Mouse (Mus musculus): ENCODE data around the gene Sdhaf1. TPM values are rescaled to one million over a fixed set of nuclear protein-coding genes. Genes with fewer than 3 reads are reported as not detected.
A peak's percentile ranks its signal among the peaks of the same experiment; 100 is the strongest.

Gene Sdhaf1
- polyA plus RNA-seq, 1 experiment from 2014 or later = 19.3 TPM

GRCm38 (mm10) chr7:30286701-30287410, 36.8 kb downstream of the Sdhaf1 start:
- Histone ChIP-seq H3K4me1 (peaks cover 25% of the 10 kb centered on the region), H3K27ac (replicated peaks) (no peak overlapping the region), H3K4me3 (no peak overlapping the region), H3K36me3 (no peaks in the 10 kb centered on the region), H3K9me3 (replicated peaks) (no peaks in the 10 kb centered on the region), H3K27me3 (ENCODE audit: low read depth, poor library complexity, severe bottlenecking) (no peaks in the 10 kb centered on the region; the same call in 1 of the 2 replicates)
- no peak for DNase-seq (ENCODE audit: low spot score)
- WGBS = 75% methylated on average over 8 of the region's 8 CpGs

- Histone ChIP-seq H3K27ac (replicated peaks) (no peak overlapping the region), H3K4me3 (no peak overlapping the region), H3K4me1 (peaks cover 26% of the 10 kb centered on the region), H3K9me3 (replicated peaks) (no peaks in the 10 kb centered on the region), H3K36me3 (no peaks in the 10 kb centered on the region), H3K27me3 (ENCODE audit: low read depth, poor library complexity, severe bottlenecking) (no peaks in the 10 kb centered on the region)
- 81% methylated on average over 7 of the region's 7 CpGs for WGBS
- DNase-seq (ENCODE audit: low spot score) = no peak
Measured at GRCm38 (mm10) chr7:30282740-30283139, 41.0 kb downstream of the Sdhaf1 start.

GRCm38 (mm10) chr7:30281522-30281921, 42.2 kb downstream of the Sdhaf1 start:
- H3K4me1 ChIP-seq = peaks cover 22% of the 10 kb centered on the region
- no peaks in the 10 kb centered on the region for H3K36me3 ChIP-seq
- H3K9me3 ChIP-seq (replicated peaks) = no peaks in the 10 kb centered on the region
- 89% methylated on average over 4 of the region's 4 CpGs for WGBS
- H3K4me3 ChIP-seq = peak overlapping the region; percentile 80; the same call in 1 of the 2 replicates
- H3K27ac ChIP-seq (replicated peaks) = no peak overlapping the region
- no peaks in the 10 kb centered on the region for H3K27me3 ChIP-seq (ENCODE audit: low read depth, poor library complexity, severe bottlenecking)
- no peak for DNase-seq (ENCODE audit: low spot score)

GRCm38 (mm10) chr7:30280670-30281138, 43.0 kb downstream of the Sdhaf1 start:
- Histone ChIP-seq H3K27ac (replicated peaks) (peak overlapping the region; percentile 90), H3K4me3 (peak overlapping the region; percentile 80), H3K27me3 (ENCODE audit: low read depth, poor library complexity, severe bottlenecking) (no peaks in the 10 kb centered on the region), H3K36me3 (no peaks in the 10 kb centered on the region), H3K9me3 (replicated peaks) (no peaks in the 10 kb centered on the region), H3K4me1 (peaks cover 22% of the 10 kb centered on the region)
- peak; percentile 82 for DNase-seq (ENCODE audit: low spot score)
- under 1% methylated on average over 20 of the region's 20 CpGs for WGBS

- peak within 1 kb of the TSS; percentile 80 for H3K4me3 ChIP-seq
- H3K9me3 ChIP-seq (replicated peaks) = no peaks in the 10 kb centered on the region
- H3K36me3 ChIP-seq = no peaks in the 10 kb centered on the region
- DNase-seq (ENCODE audit: low spot score) = peak; percentile 95
- peak within 1 kb of the TSS; percentile 90 for H3K27ac ChIP-seq (replicated peaks)
- 0% methylated on average over 49 of the region's 49 CpGs for WGBS
- H3K27me3 ChIP-seq (ENCODE audit: low read depth, poor library complexity, severe bottlenecking) = no peaks in the 10 kb centered on the region
- peaks cover 22% of the 10 kb centered on the region for H3K4me1 ChIP-seq
Measured at GRCm38 (mm10) chr7:30279951-30280669, 43.6 kb downstream of the Sdhaf1 start, which contains the start of the genes Thap8 and Wdr62. Gene Thap8 (plus strand): TSS chr7:30280094. Gene Wdr62 (minus strand): TSS chr7:30280419.

- no peaks in the 10 kb centered on the region for H3K9me3 ChIP-seq (replicated peaks)
- H3K4me1 ChIP-seq = peaks cover 22% of the 10 kb centered on the region
- peak overlapping the region; percentile 90 for H3K27ac ChIP-seq (replicated peaks)
- DNase-seq (ENCODE audit: low spot score) = peak; percentile 23
- no peaks in the 10 kb centered on the region for H3K27me3 ChIP-seq (ENCODE audit: low read depth, poor library complexity, severe bottlenecking)
- H3K36me3 ChIP-seq = no peaks in the 10 kb centered on the region
- WGBS = 0% methylated on average over 6 of the region's 6 CpGs
- H3K4me3 ChIP-seq = peak overlapping the region; percentile 80
Measured at GRCm38 (mm10) chr7:30279536-30279935, 44.2 kb downstream of the Sdhaf1 start.

- no peaks in the 10 kb centered on the region for H3K27me3 ChIP-seq (ENCODE audit: low read depth, poor library complexity, severe bottlenecking)
- H3K4me1 ChIP-seq = peaks cover 22% of the 10 kb centered on the region
- H3K9me3 ChIP-seq (replicated peaks) = no peaks in the 10 kb centered on the region
- peak overlapping the region; percentile 80; the same call in 1 of the 2 replicates for H3K4me3 ChIP-seq
- no peak overlapping the region for H3K27ac ChIP-seq (replicated peaks)
- H3K36me3 ChIP-seq = peaks cover 1% of the 10 kb centered on the region; the same call in 1 of the 2 replicates
- WGBS = 54% methylated on average over 2 of the region's 2 CpGs
- DNase-seq (ENCODE audit: low spot score) = no peak
Measured at GRCm38 (mm10) chr7:30278911-30279310, 44.8 kb downstream of the Sdhaf1 start.

GRCm38 (mm10) chr7:30274383-30274782, 49.3 kb downstream of the Sdhaf1 start:
- no peaks in the 10 kb centered on the region for H3K9me3 ChIP-seq (replicated peaks)
- H3K27ac ChIP-seq (replicated peaks) = no peak overlapping the region
- peaks cover 39% of the 10 kb centered on the region for H3K36me3 ChIP-seq
- peaks cover 8% of the 10 kb centered on the region for H3K4me1 ChIP-seq
- H3K4me3 ChIP-seq = no peak overlapping the region
- no peaks in the 10 kb centered on the region for H3K27me3 ChIP-seq (ENCODE audit: low read depth, poor library complexity, severe bottlenecking)
- WGBS = 86% methylated on average over 6 of the region's 6 CpGs
- no peak for DNase-seq (ENCODE audit: low spot score)

Other genes with a start within 250 kb of the Sdhaf1 start
- 1.3 and 2.2 TPM in 2 replicates for gene Gm26920, start 233.5 kb downstream of the Sdhaf1 start, polyA plus RNA-seq (2016; fragmentation: Nextera tagmentation; extraction: Ambion mirVana)
- gene Zfp566, start 233.4 kb downstream of the Sdhaf1 start, polyA plus RNA-seq (2016; fragmentation: Nextera tagmentation; extraction: Ambion mirVana) = 14.3 and 18.5 TPM in 2 replicates
- gene Zfp260, start 229.1 kb downstream of the Sdhaf1 start, polyA plus RNA-seq (2016; fragmentation: Nextera tagmentation; extraction: Ambion mirVana) = 113 and 116 TPM in 2 replicates
- 10.6 and 13.0 TPM in 2 replicates for gene Zfp382, start 202.0 kb downstream of the Sdhaf1 start, polyA plus RNA-seq (2016; fragmentation: Nextera tagmentation; extraction: Ambion mirVana)
- gene Zfp146, start 154.1 kb downstream of the Sdhaf1 start, polyA plus RNA-seq (2016; fragmentation: Nextera tagmentation; extraction: Ambion mirVana) = 17.0 and 21.2 TPM in 2 replicates
- 4.1 and 7.2 TPM in 2 replicates for gene Cox7a1, start 139.8 kb downstream of the Sdhaf1 start, polyA plus RNA-seq (2016; fragmentation: Nextera tagmentation; extraction: Ambion mirVana)
- 52.1 and 55.5 TPM in 2 replicates for gene Capns1, start 125.1 kb downstream of the Sdhaf1 start, polyA plus RNA-seq (2016; fragmentation: Nextera tagmentation; extraction: Ambion mirVana)
- 155 and 162 TPM in 2 replicates for gene Polr2i, start 91.9 kb downstream of the Sdhaf1 start, polyA plus RNA-seq (2016; fragmentation: Nextera tagmentation; extraction: Ambion mirVana)
- 274 and 283 TPM in 2 replicates for gene Tbcb, start 91.6 kb downstream of the Sdhaf1 start, polyA plus RNA-seq (2016; fragmentation: Nextera tagmentation; extraction: Ambion mirVana)
- not detected in 2 replicates for gene Ovol3, start 88.2 kb downstream of the Sdhaf1 start, polyA plus RNA-seq (2016; fragmentation: Nextera tagmentation; extraction: Ambion mirVana)
- 0.32 and 0.55 TPM in 2 replicates for gene Thap8, start 43.8 kb downstream of the Sdhaf1 start, polyA plus RNA-seq (2016; fragmentation: Nextera tagmentation; extraction: Ambion mirVana)
- 18.0 and 21.6 TPM in 2 replicates for gene Wdr62, start 43.5 kb downstream of the Sdhaf1 start, polyA plus RNA-seq (2016; fragmentation: Nextera tagmentation; extraction: Ambion mirVana)
- 54.9 and 76.3 TPM in 2 replicates for gene Clip3, start 32.2 kb downstream of the Sdhaf1 start, polyA plus RNA-seq (2016; fragmentation: Nextera tagmentation; extraction: Ambion mirVana)
- gene Alkbh6, start 15.2 kb downstream of the Sdhaf1 start, polyA plus RNA-seq (2016; fragmentation: Nextera tagmentation; extraction: Ambion mirVana) = 95.4 and 96.9 TPM in 2 replicates
- gene Syne4, start 9.1 kb downstream of the Sdhaf1 start, polyA plus RNA-seq (2016; fragmentation: Nextera tagmentation; extraction: Ambion mirVana) = 13.7 and 14.8 TPM in 2 replicates
- 2.6 and 4.6 TPM in 2 replicates for gene E130208F15Rik, start 2.2 kb downstream of the Sdhaf1 start, polyA plus RNA-seq (2016; fragmentation: Nextera tagmentation; extraction: Ambion mirVana)
- 5.4 and 6.2 TPM in 2 replicates for gene Lrfn3, start 38.9 kb upstream of the Sdhaf1 start, polyA plus RNA-seq (2016; fragmentation: Nextera tagmentation; extraction: Ambion mirVana)
- 15.7 and 19.6 TPM in 2 replicates for gene Tyrobp, start 89.9 kb upstream of the Sdhaf1 start, polyA plus RNA-seq (2016; fragmentation: Nextera tagmentation; extraction: Ambion mirVana)
- gene Hcst, start 96.0 kb upstream of the Sdhaf1 start, polyA plus RNA-seq (2016; fragmentation: Nextera tagmentation; extraction: Ambion mirVana) = 0.35 TPM in 1 of 2 replicates, not detected in the other
- gene Nfkbid, start 97.8 kb upstream of the Sdhaf1 start, polyA plus RNA-seq (2016; fragmentation: Nextera tagmentation; extraction: Ambion mirVana) = 1.4 and 1.5 TPM in 2 replicates
- gene Aplp1, start 121.6 kb upstream of the Sdhaf1 start, polyA plus RNA-seq (2016; fragmentation: Nextera tagmentation; extraction: Ambion mirVana) = 69.6 and 124 TPM in 2 replicates
- 1.7 and 1.9 TPM in 2 replicates for gene Kirrel2, start 133.8 kb upstream of the Sdhaf1 start, polyA plus RNA-seq (2016; fragmentation: Nextera tagmentation; extraction: Ambion mirVana)
- gene Nphs1, start 134.4 kb upstream of the Sdhaf1 start, polyA plus RNA-seq (2016; fragmentation: Nextera tagmentation; extraction: Ambion mirVana) = 0.16 and 0.23 TPM in 2 replicates
- gene Prodh2, start 169.7 kb upstream of the Sdhaf1 start, polyA plus RNA-seq (2016; fragmentation: Nextera tagmentation; extraction: Ambion mirVana) = not detected in 2 replicates
- 36.6 and 62.0 TPM in 2 replicates for gene Arhgap33, start 211.2 kb upstream of the Sdhaf1 start, polyA plus RNA-seq (2016; fragmentation: Nextera tagmentation; extraction: Ambion mirVana)
- 6.1 and 6.2 TPM in 2 replicates for gene Hspb6, start 228.3 kb upstream of the Sdhaf1 start, polyA plus RNA-seq (2016; fragmentation: Nextera tagmentation; extraction: Ambion mirVana)
- gene Proser3, start 228.4 kb upstream of the Sdhaf1 start, polyA plus RNA-seq (2016; fragmentation: Nextera tagmentation; extraction: Ambion mirVana) = 13.4 and 17.1 TPM in 2 replicates
- gene Lin37, start 235.9 kb upstream of the Sdhaf1 start, polyA plus RNA-seq (2016; fragmentation: Nextera tagmentation; extraction: Ambion mirVana) = 45.9 and 46.7 TPM in 2 replicates
- gene U2af1l4, start 239.4 kb upstream of the Sdhaf1 start, polyA plus RNA-seq (2016; fragmentation: Nextera tagmentation; extraction: Ambion mirVana) = 93.2 and 99.5 TPM in 2 replicates
- 17.0 and 19.6 TPM in 2 replicates for gene Gm49396, start 239.4 kb upstream of the Sdhaf1 start, polyA plus RNA-seq (2016; fragmentation: Nextera tagmentation; extraction: Ambion mirVana)
- 131 and 133 TPM in 2 replicates for gene Psenen, start 239.7 kb upstream of the Sdhaf1 start, polyA plus RNA-seq (2016; fragmentation: Nextera tagmentation; extraction: Ambion mirVana)
- 4.4 and 7.2 TPM in 2 replicates for gene Igflr1, start 241.5 kb upstream of the Sdhaf1 start, polyA plus RNA-seq (2016; fragmentation: Nextera tagmentation; extraction: Ambion mirVana)